Mouse (Mus musculus): ENCODE measurements around the gene Gm42906.

- TF ChIP-seq CTCF (IDR thresholded peaks at IDR 0.05; ENCODE audit: low read depth), result no peak
- TF ChIP-seq EP300 (IDR thresholded peaks at IDR 0.05; ENCODE audit: low read depth), result no peak
Observed at GRCm38 (mm10) chr5:151189321-151189720, 238.6 kb downstream of the Gm42906 start.

Measured in liver, postnatal 0 days (tissue).